Mouse (Mus musculus): ENCODE results near the gene Olfr126.

The Olfr126 gene

GRCm38 (mm10) chr17:37847183-37847582 lies at the start of gene Olfr126:
TSS of gene Olfr126 (plus strand) at chr17:37847483.
- no peak for DNase-seq (ENCODE audit: low spot score in 2 of 2)

DNA sequence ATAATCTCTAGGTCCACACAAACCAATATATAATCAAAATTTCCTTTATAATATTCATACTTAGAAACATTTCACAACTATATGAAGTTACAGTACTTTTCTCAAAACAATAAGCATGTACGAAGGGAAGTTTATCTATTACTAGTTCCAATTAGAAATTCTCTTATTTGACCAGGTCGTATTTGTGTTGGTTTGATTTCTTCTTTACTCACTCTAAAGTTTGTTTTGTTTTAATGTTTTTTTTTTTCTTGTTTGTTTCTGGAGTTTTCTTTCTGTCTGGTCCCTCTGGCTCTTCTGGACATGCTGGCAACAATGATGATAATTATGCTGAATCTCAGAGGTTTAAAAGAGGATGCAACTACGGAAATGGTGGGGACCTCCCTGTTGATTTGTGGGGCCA lies 47.7 kb upstream of the Olfr126 start, which contains the start of gene Olfr124:
Gene Olfr124 (plus strand): TSS at position 301 of the 400 bp plus-strand sequence.
- DNase-seq (ENCODE audit: low spot score in 2 of 2) = no peak

GRCm38 (mm10) chr17:37832649-37833048 lies 14.6 kb upstream of the Olfr126 start, which contains the start of gene Olfr125:
TSS of gene Olfr125 (plus strand) at chr17:37832949.
- DNase-seq (ENCODE audit: low spot score in 2 of 2) = no peak

GRCm38 (mm10) chr17:37863901-37864300 lies 16.6 kb downstream of the Olfr126 start:
- DNase-seq (ENCODE audit: low spot score in 2 of 2) = no peak

DNA sequence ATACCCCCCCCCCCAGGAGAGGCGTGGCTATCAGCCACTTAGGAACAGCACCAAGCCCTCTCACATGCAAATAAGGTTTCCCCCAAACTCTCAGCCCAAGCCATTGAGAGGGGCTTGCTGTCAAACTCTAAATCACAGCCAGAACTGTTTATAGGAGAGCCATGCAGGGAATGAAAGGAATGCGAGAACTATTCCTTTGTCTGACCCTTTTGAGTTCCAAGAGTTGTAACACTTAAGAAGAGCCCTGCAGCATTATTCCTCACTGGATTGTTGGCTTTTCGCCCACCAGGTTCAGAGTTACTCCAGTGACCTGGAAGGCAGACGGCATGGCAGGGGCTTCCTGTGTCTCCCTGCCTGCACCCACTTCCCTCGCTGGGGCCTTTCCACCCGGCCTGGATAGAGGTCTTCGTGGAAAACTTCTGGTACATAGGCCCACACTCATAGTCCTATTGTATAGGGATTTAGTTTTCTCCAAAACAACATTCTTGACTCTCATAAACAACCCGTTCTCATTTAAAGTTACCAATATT lies 22.5 kb downstream of the Olfr126 start:
- no peak for DNase-seq (ENCODE audit: low spot score in 2 of 2)

DNA sequence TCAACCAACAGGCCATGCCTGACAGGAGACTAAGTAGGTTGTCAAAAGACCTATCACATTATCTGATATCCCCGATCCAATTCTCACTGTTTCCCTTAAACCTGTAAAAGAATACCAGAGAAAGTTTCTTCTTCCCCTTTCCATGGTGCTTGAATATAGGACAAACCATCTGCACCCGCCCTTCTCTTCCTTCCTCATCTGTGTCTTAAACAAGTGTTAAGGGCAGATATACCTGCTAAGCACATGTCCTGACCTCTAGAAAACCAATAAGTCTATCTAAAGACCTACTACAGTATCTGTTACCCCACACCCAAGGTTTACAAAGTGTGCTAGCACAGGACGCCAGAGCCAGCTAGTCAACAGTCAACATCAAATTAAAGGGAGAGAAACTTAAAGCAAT lies 26.5 kb downstream of the Olfr126 start:
- DNase-seq (ENCODE audit: low spot score in 2 of 2) = no peak

DNA sequence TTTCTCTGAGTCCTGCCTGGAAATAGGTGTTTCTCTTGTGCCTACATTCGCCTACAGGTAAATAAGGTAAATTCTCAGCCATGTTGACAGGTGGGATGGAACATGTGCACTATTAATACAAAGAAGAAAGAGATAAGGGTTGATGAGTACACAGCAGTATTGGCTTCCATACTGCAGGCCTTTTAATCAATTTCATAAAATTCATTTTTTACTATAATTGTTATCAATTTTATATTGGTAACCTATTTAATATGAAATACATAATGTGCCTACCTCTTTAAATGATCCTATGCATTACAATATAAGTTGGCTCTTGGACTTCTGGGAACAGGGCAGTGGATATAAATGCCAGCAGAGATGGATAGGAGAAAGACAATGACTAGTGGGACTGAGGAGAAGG lies 52.9 kb downstream of the Olfr126 start, which contains the start of gene Olfr127:
Gene Olfr127 (plus strand): TSS at position 301 of the 400 bp plus-strand sequence.
- no peak for DNase-seq (ENCODE audit: low spot score in 2 of 2)
